Mouse (Mus musculus) ES-E14 (cell line): ENCODE measurements around the gene Ippk.

ENCODE experiments used
- CHD2 ChIP-seq: IDR thresholded peaks from 2 replicates; pipeline ENCODE4 v1.6.1; 2014; ENCODE audit warnings: mild to moderate bottlenecking, low read depth, low read length, inconsistent platforms
- HCFC1 ChIP-seq: IDR thresholded peaks from 2 replicates; pipeline ENCODE4 v1.6.1; 2012; ENCODE audit warnings: low read length, inconsistent platforms, borderline replicate concordance; ENCODE audit not compliant: insufficient read depth
- MAFK ChIP-seq: IDR thresholded peaks from 2 replicates; pipeline ENCODE4 v1.6.1; 2014; ENCODE audit warnings: mild to moderate bottlenecking, low read depth, low read length, inconsistent platforms; ENCODE audit not compliant: insufficient read depth
- ZNF384 ChIP-seq: IDR thresholded peaks from 2 replicates; pipeline ENCODE4 v1.6.1; 2012; ENCODE audit warnings: low read depth, low read length, inconsistent platforms

DNA sequence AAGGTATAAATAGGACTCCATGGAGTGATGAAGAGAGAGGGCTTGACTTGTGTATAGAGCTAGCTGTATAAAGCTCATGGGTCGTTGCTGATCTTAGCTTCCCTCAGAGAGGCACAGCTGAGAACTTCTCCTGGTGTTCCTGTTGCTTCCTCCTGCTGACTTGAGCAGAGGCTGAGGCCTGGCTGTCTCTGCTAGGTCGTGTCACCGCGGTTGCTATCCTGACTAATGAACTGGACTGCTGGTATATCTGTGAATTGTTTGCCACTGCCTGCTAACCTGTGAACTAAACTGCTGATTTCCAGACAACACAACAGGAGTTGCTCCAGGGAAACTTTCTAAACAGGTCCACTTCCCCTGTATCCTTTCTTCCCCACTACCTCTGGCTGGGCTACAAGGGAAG is 49.3 kb downstream of the Ippk start:
- TF ChIP-seq ZNF384 (no peak), MAFK (no peak), CHD2 (no peak), HCFC1 (no peak)
